Mouse (Mus musculus) embryonic facial prominence, embryonic 15.5 days (tissue): Measurements from ENCODE around the gene H2-M10.4. TPM values are rescaled to one million over a fixed set of nuclear protein-coding genes. Genes with fewer than 3 reads are reported as not detected.
"Not testable (repeated sequence)": the region's sequence is repeated elsewhere in the genome, so short reads cannot be mapped to it uniquely, and the experiment has no call there.

Experiments used
- ATAC-seq: fragments of 200-750 bp; cut with Nextera tagmentation; 2 replicates; pipeline ENCODE4 v1.8.0; 2017; ENCODE audit warnings: low read depth, moderate TSS enrichment; ENCODE audit not compliant: insufficient number of reproducible peaks, low FRiP score, low TSS enrichment
- H3K27ac ChIP-seq: fragments of 300-500 bp; sonication (generic); replicated peaks from 2 replicates; pipeline ENCODE4 v1.5.1; 2015; ENCODE audit warnings: mild to moderate bottlenecking, inconsistent platforms
- H3K27me3 ChIP-seq: fragments of 300-500 bp; sonication (generic); 2 replicates; pipeline ENCODE4 v1.6.1; 2015; ENCODE audit warnings: inconsistent platforms
- H3K36me3 ChIP-seq: fragments of 300-500 bp; sonication (generic); 2 replicates; pipeline ENCODE4 v1.6.1; 2015; ENCODE audit warnings: mild to moderate bottlenecking, inconsistent platforms
- H3K4me1 ChIP-seq: fragments of 300-500 bp; sonication (generic); 2 replicates; pipeline ENCODE4 v1.6.1; 2015; ENCODE audit warnings: inconsistent platforms
- H3K4me2 ChIP-seq: fragments of 300-500 bp; sonication (generic); replicated peaks from 2 replicates; pipeline ENCODE4 v1.6.1; 2015; ENCODE audit warnings: mild to moderate bottlenecking, inconsistent platforms
- H3K4me3 ChIP-seq: fragments of 300-500 bp; sonication (generic); replicated peaks from 2 replicates; pipeline ENCODE4 v1.5.1; 2015; ENCODE audit warnings: mild to moderate bottlenecking, inconsistent platforms
- H3K9ac ChIP-seq: fragments of 300-500 bp; sonication (generic); 2 replicates; pipeline ENCODE4 v1.6.1; 2015; ENCODE audit warnings: inconsistent platforms
- H3K9me3 ChIP-seq: fragments of 300-500 bp; sonication (generic); replicated peaks from 2 replicates; pipeline ENCODE4 v1.6.1; 2016; ENCODE audit warnings: inconsistent platforms
- WGBS: fragments of 180-500 bp; shearing (Covaris S2); methylation state at CpG from one replicate; pipeline ENCODE4 v1.1.7; 2015; 5-methylcytosine and 5-hydroxymethylcytosine counted together
- polyA plus RNA-seq: library from polyadenylated mRNA; unstranded; fragments of >200 nt; fragmentation: Nextera tagmentation; extraction: Ambion mirVana; gene quantifications from 2 replicates; pipeline ENCODE4 v1.2.1, GENCODE M21; 2015

Gene H2-M10.4
- polyA plus RNA-seq, result not detected in 2 replicates

DNA sequence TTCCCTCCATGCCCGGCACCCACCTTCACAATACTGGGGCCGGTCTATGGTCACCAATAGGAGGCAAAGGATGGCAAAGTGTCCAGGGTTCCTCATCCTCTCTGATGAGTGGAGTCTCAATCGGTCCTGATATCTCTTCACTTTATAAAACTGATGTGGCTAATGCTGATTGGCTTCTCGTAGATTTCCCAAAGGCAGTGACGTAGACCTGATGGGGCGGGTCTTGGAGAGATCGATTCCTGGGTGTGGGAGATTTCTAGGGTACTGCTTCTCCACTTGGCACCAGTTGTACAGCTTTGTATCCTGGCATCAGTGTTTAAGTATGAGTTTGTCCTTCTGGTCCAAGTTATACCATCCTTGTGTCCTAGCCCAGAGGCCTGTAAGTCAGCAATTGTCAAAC lies at the start of gene H2-M10.4:
TSS of gene H2-M10.4 (minus strand) at position 101 of the 400 bp plus-strand sequence.
- Histone ChIP-seq H3K4me2 (no peak within 1 kb of the TSS), H3K4me3 (no peak within 1 kb of the TSS), H3K27ac (no peak within 1 kb of the TSS), H3K27me3 (no peaks in the 10 kb centered on the region), H3K9ac (no peak within 1 kb of the TSS), H3K9me3 (no peaks in the 10 kb centered on the region), H3K36me3 (no peaks in the 10 kb centered on the region), H3K4me1 (no peaks in the 10 kb centered on the region)
- WGBS, result 89% methylated on average over 7 of the region's 7 CpGs
- no peak for ATAC-seq

DNA sequence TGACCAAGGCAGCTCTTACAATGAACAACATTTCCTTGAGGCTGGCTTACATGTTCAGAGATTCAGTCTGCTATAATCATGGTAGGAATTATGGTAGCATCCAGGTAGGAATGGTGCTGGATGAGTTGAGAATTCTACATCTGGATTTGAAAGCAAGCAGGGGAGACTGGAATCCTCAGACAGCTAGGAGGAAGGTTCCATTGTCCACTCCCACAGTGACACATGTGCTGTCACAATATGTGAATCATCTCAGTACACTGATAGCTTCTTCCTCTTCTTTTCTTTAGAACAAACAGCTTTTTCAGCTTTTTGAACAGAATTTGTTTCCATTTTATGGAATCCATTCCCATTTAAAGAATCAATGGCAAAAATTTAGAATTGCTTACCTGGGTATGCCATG lies 41.8 kb upstream of the H2-M10.4 start:
- no peaks in the 10 kb centered on the region for H3K36me3 ChIP-seq
- H3K9ac ChIP-seq, result no peak overlapping the region
- no peak for ATAC-seq
- no peaks in the 10 kb centered on the region for H3K4me1 ChIP-seq
- H3K27me3 ChIP-seq, result no peaks in the 10 kb centered on the region
- H3K27ac ChIP-seq, result no peak overlapping the region
- no peak overlapping the region for H3K4me2 ChIP-seq
- no peaks in the 10 kb centered on the region for H3K9me3 ChIP-seq
- H3K4me3 ChIP-seq, result no peak overlapping the region

DNA sequence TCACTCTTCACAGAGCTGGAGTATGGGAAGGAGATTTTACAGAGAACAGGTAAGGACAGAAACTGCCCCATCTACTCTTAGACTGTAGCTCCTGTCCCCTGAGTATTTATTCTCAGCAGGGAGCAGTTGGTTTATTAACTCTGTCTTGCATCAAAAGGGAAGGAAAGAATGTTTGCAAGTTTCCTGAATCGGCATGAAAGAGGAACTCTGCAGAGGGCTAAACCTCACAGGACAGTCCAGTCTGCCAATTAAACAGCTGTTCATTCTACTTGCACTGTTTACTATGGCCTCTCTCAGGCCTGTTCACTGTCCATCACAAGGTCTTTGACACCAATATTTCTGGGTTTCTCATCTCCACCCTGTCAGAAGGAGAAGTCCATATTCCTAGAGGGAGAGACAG lies 38.3 kb upstream of the H2-M10.4 start:
- 79% methylated on average over 1 of the region's 1 CpGs for WGBS
- ATAC-seq, result no peak
- Histone ChIP-seq H3K4me3 (no peak overlapping the region), H3K27me3 (no peaks in the 10 kb centered on the region), H3K9me3 (no peaks in the 10 kb centered on the region), H3K4me1 (no peaks in the 10 kb centered on the region), H3K4me2 (no peak overlapping the region), H3K27ac (no peak overlapping the region), H3K9ac (no peak overlapping the region), H3K36me3 (no peaks in the 10 kb centered on the region)

DNA sequence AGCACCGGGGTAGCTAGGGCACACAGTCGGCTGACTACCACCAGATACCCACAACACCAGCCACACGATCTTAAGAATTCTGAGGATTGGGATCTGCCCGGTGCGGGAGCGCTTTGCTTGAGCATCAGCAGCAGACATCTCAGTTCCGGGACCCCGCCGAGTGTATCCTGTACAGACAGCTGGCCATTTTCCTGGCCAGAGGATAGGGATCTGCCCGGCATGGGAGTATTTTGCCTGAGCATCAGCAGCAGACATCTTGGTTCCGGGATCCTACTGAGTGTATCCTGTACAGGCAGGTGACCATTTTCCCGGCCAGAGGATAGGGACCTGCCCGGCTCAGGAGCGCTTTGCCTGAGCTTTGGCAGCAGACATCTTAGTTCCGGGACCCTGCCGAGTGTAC lies 26.0 kb upstream of the H2-M10.4 start:
- not testable (repeated sequence) for ATAC-seq, H3K9ac ChIP-seq, H3K27me3 ChIP-seq, H3K9me3 ChIP-seq, H3K4me3 ChIP-seq, H3K4me2 ChIP-seq, H3K36me3 ChIP-seq, H3K27ac ChIP-seq, H3K4me1 ChIP-seq
- WGBS, result 96% methylated on average over 16 of the region's 16 CpGs

DNA sequence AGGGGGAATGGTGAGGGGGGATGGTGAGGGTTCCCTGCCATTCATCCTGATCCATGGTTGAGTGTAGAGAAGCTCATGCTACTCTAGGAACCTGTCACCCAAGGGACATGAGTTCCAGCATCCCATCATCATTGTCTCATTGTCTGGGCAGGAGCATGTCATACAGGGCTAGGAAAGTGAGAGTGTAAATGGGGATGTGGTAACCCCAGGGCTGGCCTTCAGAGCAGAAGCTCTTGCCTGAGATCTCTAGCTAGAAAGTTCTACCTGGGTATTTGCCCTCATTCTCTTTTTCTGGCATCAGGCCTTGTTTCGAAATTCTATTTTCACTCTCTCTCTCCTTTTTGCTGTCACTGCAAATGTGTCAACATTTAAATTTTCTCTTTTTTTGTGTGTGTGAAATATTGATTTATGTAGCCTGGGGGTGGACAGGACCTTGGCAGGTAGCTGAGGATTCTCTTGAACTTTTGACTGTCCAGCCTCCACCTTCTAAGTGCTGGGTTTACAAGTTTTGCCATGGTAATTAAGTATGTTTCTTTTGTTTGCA lies 24.6 kb upstream of the H2-M10.4 start:
- H3K4me3 ChIP-seq, result no peak overlapping the region
- no peaks in the 10 kb centered on the region for H3K27me3 ChIP-seq
- 88% methylated on average over 1 of the region's 1 CpGs for WGBS
- no peak overlapping the region for H3K4me2 ChIP-seq
- H3K27ac ChIP-seq, result no peak overlapping the region
- H3K9me3 ChIP-seq, result no peaks in the 10 kb centered on the region
- no peak for ATAC-seq
- no peaks in the 10 kb centered on the region for H3K4me1 ChIP-seq
- no peaks in the 10 kb centered on the region for H3K36me3 ChIP-seq
- no peak overlapping the region for H3K9ac ChIP-seq

DNA sequence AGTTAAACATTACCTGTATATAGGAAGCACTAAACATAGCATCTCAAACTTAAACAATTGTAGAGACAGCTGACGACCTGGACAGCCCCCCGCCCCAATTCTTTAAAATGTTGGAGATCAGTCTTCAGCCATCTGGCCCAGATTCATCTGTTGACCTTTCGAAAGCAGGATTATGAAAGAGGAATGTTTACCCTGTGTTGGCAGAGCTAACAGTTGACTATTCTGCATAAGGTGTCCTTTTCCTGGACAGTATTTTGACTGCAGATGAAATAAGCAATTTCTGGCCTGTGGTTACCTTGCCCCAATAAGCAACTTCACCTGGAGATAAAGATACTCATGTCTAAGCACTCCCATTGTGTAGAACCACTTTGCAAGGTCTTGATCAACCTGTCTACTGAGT lies 21.7 kb upstream of the H2-M10.4 start:
- Histone ChIP-seq H3K27me3 (no peaks in the 10 kb centered on the region), H3K9me3 (no peaks in the 10 kb centered on the region), H3K27ac (no peak overlapping the region), H3K4me2 (no peak overlapping the region), H3K36me3 (no peaks in the 10 kb centered on the region), H3K4me3 (no peak overlapping the region), H3K9ac (no peak overlapping the region), H3K4me1 (no peaks in the 10 kb centered on the region)
- ATAC-seq, result no peak
- whole genome bisulfite sequencing, result 77% methylated on average over 3 of the region's 3 CpGs

DNA sequence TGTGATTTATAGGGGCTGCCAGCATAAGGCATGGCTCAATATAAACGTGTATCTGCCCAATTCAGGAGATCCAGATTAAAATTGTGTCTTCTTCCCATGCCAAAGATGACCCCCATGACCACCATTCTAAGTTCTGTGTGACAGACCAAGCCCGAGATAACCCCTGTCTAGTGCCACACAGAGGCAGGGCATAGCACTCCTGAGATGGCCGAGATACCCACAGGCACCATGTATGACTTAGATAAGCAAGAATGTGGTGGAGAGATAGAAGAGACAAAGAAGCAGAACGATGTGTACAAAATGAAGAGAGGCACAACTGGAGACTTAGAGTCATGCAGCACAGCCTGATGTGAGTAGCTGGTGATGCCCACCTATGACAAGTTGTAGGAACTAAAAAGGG lies 5.9 kb downstream of the H2-M10.4 start:
- H3K36me3 ChIP-seq, result no peaks in the 10 kb centered on the region
- H3K4me1 ChIP-seq, result no peaks in the 10 kb centered on the region
- no peak overlapping the region for H3K9ac ChIP-seq
- WGBS, result 69% methylated on average over 4 of the region's 4 CpGs
- no peak overlapping the region for H3K4me2 ChIP-seq
- no peak overlapping the region for H3K4me3 ChIP-seq
- no peak for ATAC-seq
- no peaks in the 10 kb centered on the region for H3K27me3 ChIP-seq
- no peak overlapping the region for H3K27ac ChIP-seq
- H3K9me3 ChIP-seq, result no peaks in the 10 kb centered on the region

DNA sequence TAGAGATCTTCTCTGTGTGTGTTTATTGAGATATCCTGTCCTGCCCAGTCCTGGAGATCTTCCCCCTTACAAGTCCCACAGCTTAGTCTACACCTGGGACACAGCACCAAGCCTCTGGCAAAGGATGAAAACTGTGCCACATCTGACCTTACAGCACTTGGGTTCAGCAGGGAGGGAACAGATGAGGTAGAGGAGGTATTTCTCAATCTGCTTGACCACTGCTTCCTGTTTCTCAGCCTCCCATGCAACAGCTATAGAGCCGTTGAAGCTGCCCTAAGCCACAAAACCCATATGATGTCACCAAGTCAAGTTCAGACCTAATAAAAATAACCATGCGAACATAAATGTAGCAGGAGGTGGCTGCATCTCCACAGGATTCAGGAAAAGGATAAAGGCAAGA lies 30.7 kb downstream of the H2-M10.4 start:
- Histone ChIP-seq H3K36me3 (no peaks in the 10 kb centered on the region), H3K4me2 (no peak overlapping the region), H3K9me3 (no peaks in the 10 kb centered on the region), H3K9ac (no peak overlapping the region), H3K27me3 (no peaks in the 10 kb centered on the region), H3K27ac (no peak overlapping the region), H3K4me3 (no peak overlapping the region), H3K4me1 (no peaks in the 10 kb centered on the region)
- ATAC-seq, result no peak
- 77% methylated on average over 2 of the region's 2 CpGs for WGBS

DNA sequence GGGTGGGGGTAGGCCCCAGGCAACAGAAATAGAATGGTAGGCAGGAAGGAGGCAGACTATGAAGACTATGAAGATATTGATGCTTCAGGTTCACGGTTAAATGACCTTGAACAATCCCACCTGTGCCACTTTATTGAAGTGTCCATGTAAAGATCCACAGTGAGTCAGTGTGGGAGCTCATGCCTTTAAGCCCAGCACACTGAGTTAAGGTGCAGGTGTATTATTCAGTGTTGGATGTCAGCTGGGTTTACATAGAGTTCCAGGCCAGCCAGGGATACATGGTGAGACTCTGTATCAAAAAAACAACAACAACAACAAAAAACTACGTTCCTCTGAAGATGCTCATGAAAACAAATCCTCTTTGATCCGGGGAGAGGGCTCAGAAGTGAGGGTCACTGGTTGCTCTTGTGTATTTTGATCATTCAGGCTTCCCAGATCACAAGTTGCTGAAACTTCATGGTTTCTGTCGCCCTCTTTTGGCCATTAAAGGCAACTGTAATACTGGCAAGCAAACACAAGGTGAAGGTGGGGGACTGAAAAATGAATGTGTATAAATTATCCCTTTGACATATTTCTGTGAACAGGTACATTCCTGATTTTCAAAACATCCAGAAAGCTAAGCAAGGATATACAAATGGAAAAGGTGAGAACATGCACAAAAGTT lies 43.9 kb downstream of the H2-M10.4 start:
- WGBS, result 27% methylated on average over 4 of the region's 4 CpGs
- Histone ChIP-seq H3K27me3 (no peaks in the 10 kb centered on the region), H3K27ac (no peak overlapping the region), H3K4me2 (no peak overlapping the region), H3K36me3 (no peaks in the 10 kb centered on the region), H3K9ac (no peak overlapping the region), H3K4me3 (no peak overlapping the region), H3K9me3 (no peaks in the 10 kb centered on the region), H3K4me1 (no peaks in the 10 kb centered on the region)
- no peak for ATAC-seq

DNA sequence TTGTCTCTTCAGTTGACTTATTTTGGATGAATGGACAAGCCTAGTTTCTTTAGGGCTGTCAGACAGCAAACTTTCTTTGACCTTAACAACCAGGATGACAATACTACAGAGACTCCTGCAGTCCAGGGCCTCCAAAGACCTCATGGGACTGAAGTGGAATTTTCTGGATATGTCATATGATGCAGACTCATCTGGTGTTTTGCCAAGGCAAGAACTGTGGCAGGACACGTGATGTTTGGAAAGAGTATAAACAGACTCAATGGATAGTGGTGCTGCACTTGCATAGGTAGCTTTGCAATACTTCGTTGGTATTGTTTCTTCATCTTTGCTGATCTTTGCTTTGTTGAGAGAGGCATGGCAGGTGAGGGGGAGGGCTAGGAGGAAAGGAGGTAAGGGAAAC lies 44.7 kb downstream of the H2-M10.4 start:
- Histone ChIP-seq H3K4me2 (no peak overlapping the region), H3K4me3 (no peak overlapping the region), H3K9me3 (no peaks in the 10 kb centered on the region), H3K36me3 (no peaks in the 10 kb centered on the region), H3K9ac (no peak overlapping the region), H3K27ac (no peak overlapping the region), H3K27me3 (no peaks in the 10 kb centered on the region), H3K4me1 (no peaks in the 10 kb centered on the region)
- ATAC-seq, result no peak
- 43% methylated on average over 2 of the region's 2 CpGs for WGBS

DNA sequence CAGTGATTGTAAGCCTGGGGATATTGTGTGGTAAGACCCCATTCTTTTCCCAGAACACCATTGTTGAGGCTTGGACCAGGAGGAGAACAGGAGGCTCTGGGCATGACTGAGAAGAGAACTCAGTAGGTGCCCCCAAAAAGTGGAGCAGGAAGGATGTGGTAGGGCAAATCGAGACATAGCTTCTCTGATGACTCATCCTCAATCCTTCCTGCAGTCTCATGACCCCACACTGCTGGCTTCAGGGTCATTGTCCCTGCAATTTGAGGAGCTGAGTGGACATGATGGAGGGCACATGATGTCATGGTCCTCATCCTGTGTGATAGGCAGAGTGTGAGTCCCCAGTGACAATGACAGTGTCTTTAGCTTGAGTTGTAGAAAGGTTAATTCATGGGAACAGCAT lies 46.7 kb downstream of the H2-M10.4 start:
- Histone ChIP-seq H3K9me3 (no peaks in the 10 kb centered on the region), H3K27ac (no peak overlapping the region), H3K4me2 (no peak overlapping the region), H3K36me3 (no peaks in the 10 kb centered on the region), H3K4me3 (no peak overlapping the region), H3K4me1 (no peaks in the 10 kb centered on the region), H3K9ac (no peak overlapping the region), H3K27me3 (no peaks in the 10 kb centered on the region)
- ATAC-seq, result no peak
- 41% methylated on average over 1 of the region's 1 CpGs for WGBS

DNA sequence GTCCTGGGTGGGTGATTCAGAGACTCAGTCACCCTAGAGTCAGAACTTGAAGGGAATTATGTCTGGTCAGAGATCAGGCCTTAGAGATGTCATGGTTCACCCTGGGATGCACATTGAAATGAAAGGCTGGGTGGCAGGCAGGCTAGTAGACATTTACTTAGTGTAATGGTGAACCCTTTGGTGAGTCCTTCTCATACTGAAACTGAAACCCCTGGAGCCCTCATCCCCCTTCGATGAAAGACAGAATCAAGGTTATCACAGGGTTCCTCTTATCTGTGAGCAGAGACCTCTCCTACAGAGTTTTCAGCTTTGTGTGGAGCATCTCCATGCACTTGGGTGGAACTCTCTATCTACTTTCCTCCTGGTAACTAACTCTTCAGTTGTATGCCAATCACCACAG lies 47.8 kb downstream of the H2-M10.4 start:
- H3K9me3 ChIP-seq, result no peaks in the 10 kb centered on the region
- H3K36me3 ChIP-seq, result no peaks in the 10 kb centered on the region
- H3K9ac ChIP-seq, result no peak overlapping the region
- no peaks in the 10 kb centered on the region for H3K27me3 ChIP-seq
- no peak overlapping the region for H3K4me2 ChIP-seq
- no peak overlapping the region for H3K27ac ChIP-seq
- 78% methylated on average over 1 of the region's 1 CpGs for WGBS
- H3K4me3 ChIP-seq, result no peak overlapping the region
- no peaks in the 10 kb centered on the region for H3K4me1 ChIP-seq
- no peak for ATAC-seq
